Mouse (Mus musculus): ENCODE data around the gene Itgb1bp1.

- TF ChIP-seq MYOD1 (IDR thresholded peaks at IDR 0.05; ENCODE audit: control insufficient read depth, insufficient read length, low read depth), result no peak
- no peak for TF ChIP-seq CEBPB (IDR thresholded peaks at IDR 0.05; ENCODE audit: low read depth)
- no peak for TF ChIP-seq CTCF (IDR thresholded peaks at IDR 0.05; ENCODE audit: control insufficient read depth, insufficient read depth, insufficient read length)
- peak; percentile 48 for TF ChIP-seq MAX (IDR thresholded peaks at IDR 0.05)
- TF ChIP-seq USF1 (IDR thresholded peaks at IDR 0.05; ENCODE audit: low read depth), result no peak
- TF ChIP-seq MYOG (IDR thresholded peaks at IDR 0.05; ENCODE audit: control insufficient read depth, extremely low read depth, insufficient read length), result no peak
- no peak for TF ChIP-seq FOSL1 (IDR thresholded peaks at IDR 0.05; ENCODE audit: insufficient read depth, low read length, poor library complexity, severe bottlenecking)
These were observed at the start of gene Itgb1bp1 for GRCm38 (mm10) chr12:21286243-21286622.

Measured in C2C12 (cell line).